Comparison of ENCODE assay signal across 23 mouse cellular contexts in the genomic region with DNA sequence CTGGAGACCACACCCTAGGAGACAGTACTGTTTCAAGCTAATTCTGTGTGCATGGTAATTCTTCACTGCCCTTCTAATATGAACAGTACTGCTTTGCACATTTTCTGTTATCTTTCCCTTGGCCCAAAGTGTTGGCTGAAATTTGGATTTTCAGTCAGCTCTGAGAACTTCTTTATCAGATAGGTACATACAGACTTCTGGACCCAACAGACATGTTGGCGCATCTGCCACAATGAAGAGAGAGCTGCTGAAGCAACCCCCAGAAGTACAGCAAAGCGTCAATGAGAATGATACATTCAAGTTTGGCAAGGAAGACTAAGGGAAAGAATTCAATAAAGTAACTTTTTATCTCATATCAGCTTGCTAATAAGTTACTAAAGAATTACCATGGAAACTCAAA.
"Had no signal": no experiment of that assay in that cellular context is flagged by ENCODE, and none has a peak within 500 bp of the region (broad histone marks: within the 10 kb centered on the region; RNA-seq: fewer than 3 reads in every experiment).

No protein-coding gene starts in this region.

- H3K4me2 ChIP-seq: kidney, embryonic 15.5 days; limb, embryonic 12.5 days; limb, embryonic 15.5 days; lung, embryonic 14.5 days; midbrain, embryonic 11.5 days; neural tube, embryonic 12.5 days; neural tube, embryonic 15.5 days had no signal

- DNase-seq: kidney, adult 18-20 months; kidney, postnatal 10 days; layer of hippocampus, postnatal 36 days; lung, embryonic 14.5 days; midbrain, embryonic 14.5 days; right cerebral cortex, adult 18-20 months; right cerebral cortex, postnatal 14 days; right cerebral cortex, postnatal 4 days; thymus, adult 18-20 months; thymus, postnatal 36 days had no signal

- H3K4me3 ChIP-seq: kidney, embryonic 15.5 days; left cerebral cortex, adult 2 months; limb, embryonic 12.5 days; limb, embryonic 15.5 days; megakaryocyte, embryonic 14.5 days; neural tube, embryonic 12.5 days; neural tube, embryonic 15.5 days had no signal

- H3K9me3 ChIP-seq: kidney, embryonic 15.5 days; limb, embryonic 12.5 days; limb, embryonic 15.5 days; megakaryocyte, embryonic 14.5 days; neural tube, embryonic 12.5 days; neural tube, embryonic 15.5 days had no signal

- H3K27me3 ChIP-seq: kidney, embryonic 15.5 days; limb, embryonic 12.5 days; limb, embryonic 15.5 days; megakaryocyte, embryonic 14.5 days; neural tube, embryonic 12.5 days; neural tube, embryonic 15.5 days had no signal

- H3K4me1 ChIP-seq: kidney, embryonic 15.5 days; limb, embryonic 12.5 days; limb, embryonic 15.5 days; neural tube, embryonic 12.5 days; neural tube, embryonic 15.5 days had no signal

- H3K9ac ChIP-seq: kidney, embryonic 15.5 days; limb, embryonic 12.5 days; limb, embryonic 15.5 days; lung, embryonic 14.5 days; neural tube, embryonic 12.5 days; neural tube, embryonic 15.5 days had no signal

- H3K27ac ChIP-seq: kidney, embryonic 15.5 days; left cerebral cortex, adult 2 months; limb, embryonic 12.5 days; limb, embryonic 15.5 days; macrophage; neural tube, embryonic 12.5 days; neural tube, embryonic 15.5 days; stomach, postnatal 0 days had no signal

- ATAC-seq: inflammation-experienced regulatory T-cells, adult 6 months; intestine, embryonic 16.5 days; lung, postnatal 0 days had no signal
